Mouse (Mus musculus): ENCODE measurements at regions not wholly inside any gene's neighbourhood (a gene's known extent, or its start where the extent isn't known, plus 50 kb on each side); places are given as distances from the start of the nearest gene placed in this dataset.

- no peak for TF ChIP-seq CTCF (IDR thresholded peaks at IDR 0.05; ENCODE audit: low read depth)
- TF ChIP-seq EP300 (IDR thresholded peaks at IDR 0.05; ENCODE audit: low read depth): no peak
Measured at GRCm38 (mm10) chr9:61476351-61476750, 104.2 kb downstream of the Tle3 start.
